Mouse (Mus musculus) ovary, postnatal 10 days (tissue): ENCODE measurements around the gene Hexa.

Experiments
- DNase-seq: peaks from one replicate; pipeline ENCODE4 v3.0.0; 2022; ENCODE audit warnings: low spot score

The Hexa gene

DNA sequence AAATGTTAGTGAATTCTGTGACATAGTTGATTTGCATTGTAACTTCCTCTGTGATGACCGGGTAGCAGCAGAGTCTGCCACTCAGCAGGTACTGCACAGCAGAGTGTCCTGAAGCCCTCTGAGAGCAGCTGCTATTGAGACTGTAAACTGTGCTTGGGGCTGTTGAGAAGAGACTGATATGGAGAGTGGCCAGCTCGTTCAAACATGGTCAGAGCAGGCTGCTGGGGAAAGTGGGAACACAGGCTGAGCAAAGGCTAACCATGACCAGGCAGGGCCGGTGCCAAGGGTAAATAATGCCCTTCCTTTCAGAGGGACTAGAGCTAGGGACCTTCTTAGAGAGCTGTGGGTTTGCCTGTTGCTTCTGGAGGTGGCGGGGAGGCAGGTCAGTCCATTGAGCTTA is 14.4 kb downstream of the Hexa start:
- no peak for DNase-seq

DNA sequence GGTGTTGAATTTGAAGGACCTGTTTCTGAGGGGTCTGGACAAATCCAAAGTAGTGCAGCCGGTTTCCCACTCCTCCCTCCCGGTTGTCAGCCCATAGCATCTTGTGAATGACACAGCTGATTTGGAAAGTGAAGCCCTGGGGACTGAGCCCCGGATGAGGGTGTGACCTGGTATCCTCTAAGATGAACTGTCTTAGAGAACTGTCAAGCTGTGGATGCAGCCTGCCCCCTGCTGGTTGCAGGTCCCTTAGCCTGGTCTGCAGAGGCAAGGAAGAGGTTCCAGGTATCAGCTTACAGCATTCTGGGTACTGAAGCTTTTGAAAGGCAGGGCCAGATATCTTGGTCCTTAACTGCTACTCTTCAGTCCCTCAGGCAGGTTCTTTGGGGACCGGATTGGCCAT is 26.3 kb downstream of the Hexa start:
- peak; percentile 26 for DNase-seq

DNA sequence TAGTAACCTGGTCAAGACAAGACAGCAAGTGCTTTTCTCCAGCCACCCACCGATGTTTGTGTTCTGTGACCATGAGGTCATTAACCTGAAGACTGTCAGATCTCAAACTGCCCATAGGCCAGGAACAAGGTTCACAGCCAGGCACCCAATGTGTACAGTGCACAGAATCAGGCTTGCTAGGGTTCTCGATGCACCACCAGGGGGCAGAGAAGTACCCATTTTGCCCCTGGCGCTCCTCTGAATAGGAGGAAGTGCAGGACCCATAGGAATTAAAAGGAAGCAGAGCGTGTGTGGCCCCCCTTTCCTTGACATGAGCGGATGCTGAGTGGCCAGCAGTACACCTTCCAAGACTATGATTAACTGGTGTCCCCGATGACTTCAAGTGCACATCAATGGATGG is 27.8 kb downstream of the Hexa start:
- no peak for DNase-seq

DNA sequence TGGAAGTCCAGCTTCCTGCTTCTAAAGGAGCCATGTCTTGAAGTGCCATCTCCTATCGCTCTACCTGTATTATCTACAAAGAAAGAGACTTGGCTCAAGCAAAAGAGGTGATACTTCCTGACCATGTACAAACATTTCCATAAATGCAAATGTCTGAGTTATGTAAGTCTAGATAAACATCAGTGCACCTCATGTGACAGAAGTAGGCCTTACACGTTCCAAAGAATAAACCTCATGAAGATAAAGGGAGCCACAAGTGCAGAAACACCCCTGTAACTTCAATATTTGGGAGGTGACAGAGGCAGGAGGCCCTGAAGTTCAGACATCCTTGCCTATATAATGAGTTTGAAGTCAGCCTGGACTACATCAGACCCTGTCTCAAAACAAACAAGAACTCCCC is 32.5 kb downstream of the Hexa start:
- no peak for DNase-seq

DNA sequence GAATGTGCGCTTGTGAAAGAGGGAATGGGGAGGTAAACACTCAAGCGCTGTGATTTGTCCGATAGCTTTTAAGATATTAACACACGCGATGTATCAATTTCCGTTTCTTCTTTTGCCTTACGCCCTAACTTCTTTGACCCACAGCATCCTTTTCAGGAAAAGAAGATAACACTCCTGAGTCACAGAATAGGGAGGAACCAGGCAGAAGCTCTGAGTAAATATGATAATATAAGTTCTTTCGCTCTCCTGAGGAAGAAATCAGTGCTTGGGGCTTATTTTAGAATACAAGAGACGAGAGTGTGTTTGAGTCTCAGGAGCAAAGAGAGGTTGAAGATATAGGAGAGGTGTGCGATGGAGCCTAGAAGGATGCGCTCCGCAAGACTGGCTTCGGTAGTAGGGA is 38.1 kb downstream of the Hexa start:
- DNase-seq = no peak

DNA sequence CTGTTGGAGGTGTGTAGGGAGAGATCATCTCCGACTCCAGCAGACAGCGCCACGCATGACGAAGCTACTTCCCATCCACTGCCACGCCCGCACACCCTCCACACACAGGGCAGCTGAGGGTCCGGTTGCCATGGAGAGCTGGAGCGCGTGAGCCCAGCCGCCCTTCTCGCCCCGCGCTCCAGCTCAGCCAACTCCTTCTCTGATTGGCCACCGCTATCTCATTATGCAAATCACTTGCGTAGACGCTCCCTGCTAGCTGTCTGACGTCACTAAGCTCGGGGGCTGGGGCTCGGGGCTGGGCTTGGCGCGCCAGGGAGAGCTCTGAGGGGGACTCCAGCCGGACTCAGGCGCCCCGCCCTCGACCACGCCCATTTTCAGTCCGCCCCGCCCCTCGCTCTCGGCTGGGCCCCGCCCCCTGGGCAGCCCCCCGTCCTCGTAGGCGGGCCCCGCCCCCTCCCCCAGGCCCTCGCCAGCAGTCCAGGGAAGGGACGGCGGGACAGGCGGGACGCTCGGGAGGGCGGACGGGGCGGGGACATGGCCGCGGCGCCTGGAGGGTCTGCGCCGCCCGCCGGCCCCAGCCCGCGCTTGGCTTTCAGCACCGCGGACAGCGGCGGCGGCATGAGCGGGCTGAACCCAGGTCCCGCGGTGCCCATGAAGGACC is 38.6 kb downstream of the Hexa start, which contains the start of gene Celf6:
TSS of gene Celf6 (plus strand) at position 74 of the 661 bp plus-strand sequence.
- peak; percentile 73 for DNase-seq

DNA sequence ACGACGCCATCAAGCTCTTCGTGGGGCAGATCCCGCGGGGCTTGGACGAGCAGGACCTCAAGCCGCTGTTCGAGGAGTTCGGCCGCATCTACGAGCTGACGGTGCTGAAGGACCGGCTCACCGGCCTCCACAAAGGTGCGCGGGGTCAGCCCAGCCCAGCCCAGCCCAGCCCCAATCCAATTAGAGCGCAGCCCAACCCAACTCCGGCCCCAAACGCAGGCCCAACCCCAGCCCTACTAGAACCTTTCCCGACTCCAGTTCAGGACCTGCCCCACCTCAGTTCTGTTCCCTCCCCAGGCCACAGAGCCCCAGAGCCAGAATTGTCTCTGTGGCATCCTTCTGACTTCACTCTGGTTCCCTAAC is 39.1 kb downstream of the Hexa start:
- no peak for DNase-seq

DNA sequence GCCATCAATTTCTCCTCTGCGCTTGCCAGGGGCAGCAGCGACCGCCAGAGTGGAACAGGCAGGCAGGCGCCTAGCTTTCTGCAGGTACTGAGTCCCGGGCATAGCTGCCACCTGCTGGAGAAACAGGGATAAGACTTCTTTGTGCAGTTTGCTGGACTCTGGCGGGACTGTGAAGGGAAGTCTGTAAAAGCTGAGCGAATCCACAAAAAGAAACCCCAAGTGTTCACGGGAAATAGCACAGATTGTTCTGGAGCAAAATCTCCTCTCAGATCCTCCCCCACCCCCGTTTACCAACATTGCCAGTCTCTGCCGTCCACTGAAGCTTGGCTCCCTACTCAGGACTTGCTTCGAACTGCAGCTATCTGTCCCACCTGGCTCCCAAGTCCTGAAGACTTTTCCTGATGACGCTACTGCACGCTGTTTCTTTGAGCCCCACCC is 45.5 kb downstream of the Hexa start:
- peak; percentile 9 for DNase-seq

DNA sequence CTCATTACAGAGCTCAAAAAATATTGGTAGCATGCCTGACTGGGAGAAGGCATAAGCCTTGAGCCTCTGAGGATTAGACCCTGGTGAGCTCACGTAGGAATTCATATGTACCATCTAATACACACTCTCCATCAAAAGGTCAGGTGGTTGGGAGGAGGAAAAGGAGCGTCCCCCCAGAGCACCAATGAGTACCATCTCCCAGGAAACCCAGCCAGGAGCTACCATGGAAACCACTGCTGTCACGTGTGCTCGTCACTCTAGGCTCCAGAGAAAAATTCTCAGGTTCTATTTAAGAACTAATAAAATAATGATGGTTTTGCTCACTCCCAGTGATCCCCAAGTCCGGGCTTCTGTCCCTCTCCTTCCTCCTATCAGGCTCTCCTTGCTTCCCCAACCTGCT is 48.9 kb downstream of the Hexa start:
- no peak for DNase-seq

DNA sequence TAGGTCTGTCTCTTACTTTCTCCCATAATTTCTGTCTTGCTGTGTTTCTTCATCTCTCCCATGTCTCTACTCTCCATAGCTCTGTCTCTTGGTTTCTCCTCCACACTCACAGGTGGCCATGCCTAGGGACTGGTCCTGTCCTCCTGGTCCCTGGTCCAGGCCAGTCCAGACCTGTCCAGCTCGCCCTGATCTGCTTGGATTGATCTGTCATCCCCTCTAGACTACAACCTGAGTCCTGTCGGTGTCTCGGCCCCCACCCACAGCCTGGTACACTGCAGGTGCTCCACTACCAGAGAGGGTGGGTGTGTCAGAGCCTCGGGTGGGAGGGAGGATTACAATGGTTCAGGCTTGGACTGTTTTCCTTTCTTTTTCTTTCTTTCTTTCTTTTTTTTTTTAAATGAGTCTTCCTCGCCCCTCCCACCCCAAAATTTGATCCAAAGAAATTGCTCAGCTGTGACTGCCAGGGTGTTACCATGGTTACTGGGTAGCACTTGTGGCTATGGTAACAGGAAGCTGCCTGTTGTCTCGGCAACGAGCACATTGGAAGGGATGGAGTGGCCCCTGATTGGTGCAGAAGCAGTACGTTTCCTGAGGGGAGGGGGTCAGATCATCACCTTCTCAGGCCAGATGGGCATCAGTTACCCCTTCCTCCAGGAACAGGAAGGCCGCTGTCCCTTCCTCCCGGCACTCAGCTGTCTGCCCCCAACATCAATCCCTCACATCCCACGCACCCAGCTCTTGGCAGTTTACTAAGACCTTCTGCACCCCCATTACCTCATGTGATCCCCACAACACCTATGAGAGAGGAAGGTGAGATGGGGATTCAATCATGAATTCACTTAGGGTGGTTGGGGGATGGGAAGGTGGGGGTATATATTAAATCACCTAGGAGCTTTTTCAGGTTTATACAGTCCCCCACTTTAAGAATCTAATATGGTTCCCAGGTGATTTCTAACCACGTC is 49.7 kb downstream of the Hexa start:
- no peak for DNase-seq

DNA sequence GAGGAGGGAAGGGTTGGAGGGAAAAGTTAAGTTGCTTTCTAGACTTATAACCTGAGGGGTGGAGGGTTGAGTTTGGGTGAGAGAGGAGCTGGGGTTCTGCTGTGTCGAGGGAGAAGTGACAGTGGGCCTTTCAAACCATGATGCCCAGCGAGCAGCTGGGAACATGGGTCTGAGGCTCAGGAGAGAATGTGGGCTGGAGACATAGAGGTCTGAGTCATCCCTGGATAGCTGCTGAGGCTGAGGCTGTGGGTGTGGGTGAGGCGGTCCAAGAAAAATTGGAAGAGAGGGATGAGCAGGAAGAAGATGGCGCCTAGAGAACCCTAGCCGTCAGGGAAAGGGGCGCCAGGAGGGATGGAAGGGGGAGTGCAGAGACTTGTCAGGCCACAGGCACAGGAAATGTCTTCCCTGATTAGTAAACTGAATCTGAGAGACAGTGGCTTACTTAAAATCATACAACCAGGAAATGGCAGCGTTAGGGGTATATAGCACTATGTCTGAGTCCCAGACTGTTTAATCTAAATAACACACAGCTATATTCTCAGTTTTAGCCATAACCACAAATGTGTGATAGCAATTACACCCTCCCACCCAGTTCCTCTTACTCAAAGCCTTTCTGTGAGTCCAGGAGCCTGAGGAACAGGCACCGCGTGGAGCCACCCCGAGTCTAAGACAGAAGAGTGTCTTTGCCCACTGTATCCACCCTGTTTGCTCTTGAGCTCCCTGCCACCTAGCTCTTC is 50.5 kb downstream of the Hexa start:
- no peak for DNase-seq

DNA sequence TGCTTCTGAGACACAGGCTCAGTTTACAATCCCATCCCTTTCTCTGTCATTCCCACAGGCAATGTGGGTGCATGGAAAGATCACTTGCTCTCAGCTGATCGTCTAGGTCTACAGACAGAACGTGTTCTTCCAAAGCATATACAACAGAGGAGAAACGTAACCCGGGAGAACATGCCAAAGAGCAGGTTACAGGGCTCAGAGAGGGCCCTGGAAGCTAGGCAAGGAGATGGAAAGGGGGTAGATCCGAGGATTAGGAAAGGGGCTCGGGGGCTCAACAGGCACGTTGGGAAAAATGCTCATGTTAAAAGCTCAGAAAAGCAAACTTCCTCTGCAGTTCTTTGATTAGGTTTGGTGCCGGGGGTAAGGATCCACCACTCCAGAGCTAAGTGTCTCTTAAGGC is 62.3 kb downstream of the Hexa start:
- DNase-seq = no peak

DNA sequence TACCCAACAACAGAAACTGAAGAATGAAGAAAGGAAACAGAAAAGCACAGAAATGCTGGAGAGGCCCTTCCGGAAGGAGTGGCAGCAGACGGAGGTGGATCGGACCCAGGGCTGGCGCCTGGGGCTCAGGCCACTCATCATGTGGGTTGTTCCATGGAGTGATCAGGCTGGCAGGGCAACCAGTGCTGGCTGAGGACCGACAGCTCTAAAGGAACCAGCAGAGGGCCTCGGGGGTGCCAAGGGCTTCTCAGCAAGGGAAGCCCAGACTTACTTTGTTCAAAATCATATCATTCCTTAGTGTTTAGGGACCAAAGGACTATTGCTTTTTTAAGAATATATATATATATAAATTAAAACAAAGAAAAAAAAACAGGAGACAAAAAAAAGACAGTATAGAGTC is 66.6 kb downstream of the Hexa start:
- no peak for DNase-seq

DNA sequence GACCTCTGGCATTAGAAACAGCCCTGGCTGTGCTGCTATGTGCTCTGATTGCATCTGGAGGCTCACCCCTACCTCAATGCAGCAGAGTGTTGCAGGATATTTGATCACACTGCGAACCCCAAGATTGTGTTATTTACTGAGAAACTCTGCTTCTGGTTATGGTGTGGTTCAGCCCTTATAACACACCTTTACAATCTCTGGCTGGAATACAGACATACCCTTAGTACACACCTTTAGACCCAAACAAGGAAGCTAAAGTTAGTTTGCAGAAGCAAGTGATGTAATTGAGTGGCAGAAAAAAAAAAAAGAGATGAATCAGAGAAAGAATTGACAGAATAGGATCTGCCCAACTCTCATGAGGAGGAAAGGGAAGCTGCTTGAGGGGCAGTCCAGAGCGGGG is 71.6 kb downstream of the Hexa start:
- no peak for DNase-seq
